Mouse (Mus musculus) G1E (cell line): ENCODE results near the gene Mettl7a1.
"Not testable (repeated sequence)": the region's sequence is repeated elsewhere in the genome, so short reads cannot be mapped to it uniquely, and the experiment has no call there.

Source experiments
- CTCF ChIP-seq: IDR thresholded peaks from 2 replicates; pipeline ENCODE4 v1.5.1; 2012; ENCODE audit warnings: low read depth, low read length, inconsistent platforms, mixed read lengths
- GATA1 ChIP-seq: IDR thresholded peaks from 2 replicates; pipeline ENCODE4 v1.6.1; 2012; ENCODE audit warnings: borderline replicate concordance, low read length, inconsistent platforms, mixed read lengths

DNA sequence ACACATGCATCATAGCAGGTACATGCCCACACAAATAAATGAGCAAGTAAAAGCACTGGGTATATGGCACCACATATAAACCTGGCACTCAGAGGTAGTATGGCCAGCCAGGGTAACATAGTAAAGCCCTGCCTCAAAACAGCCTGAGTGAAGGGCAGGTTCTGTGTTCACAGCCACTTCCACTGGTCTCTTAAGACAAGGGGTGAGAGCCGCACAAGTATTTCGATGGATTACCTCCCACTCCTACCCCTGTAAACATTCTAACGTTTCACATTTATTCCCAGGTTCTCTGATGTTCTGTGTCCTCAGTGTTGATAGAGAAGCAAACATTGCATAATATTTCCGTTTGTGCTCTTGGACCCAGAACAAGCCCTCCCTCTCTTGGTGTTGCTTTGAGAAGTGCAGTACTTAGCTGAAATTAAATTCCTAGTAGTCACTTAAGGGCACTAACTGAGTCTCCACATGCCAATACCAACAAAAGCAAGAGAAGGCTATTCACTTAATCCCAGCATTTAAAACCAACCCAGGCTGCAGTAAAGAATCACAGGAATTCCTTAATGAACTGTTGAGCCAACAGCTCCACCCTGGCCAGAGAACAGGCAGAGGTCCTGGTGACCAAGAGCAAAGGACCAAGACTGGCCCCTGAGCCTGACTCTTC is 14.2 kb downstream of the Mettl7a1 start:
- TF ChIP-seq CTCF, GATA1: not testable (repeated sequence)
